Mouse (Mus musculus): ENCODE measurements at regions not wholly inside any gene's neighbourhood (a gene's known extent, or its start where the extent isn't known, plus 50 kb on each side); places are given as distances from the start of the nearest gene placed in this dataset.

GRCm38 (mm10) chr10:97282841-97283496 lies 196.4 kb upstream of the Dcn start:
- TF ChIP-seq CTCF (IDR thresholded peaks at IDR 0.05) (no peak), EP300 (IDR thresholded peaks at IDR 0.05) (peak; percentile 51; the same call in 1 of the 2 replicates)
